Mouse (Mus musculus) midbrain, embryonic 12.5 days (tissue): ENCODE measurements around the gene Brd3. TPM values are rescaled to one million over a fixed set of nuclear protein-coding genes. Genes with fewer than 3 reads are reported as not detected.

Source experiments
- ATAC-seq: fragments of 200-750 bp; cut with Nextera tagmentation; 2 replicates; pipeline ENCODE4 v1.8.0; 2017; ENCODE audit warnings: low read depth, moderate TSS enrichment, moderate library complexity; ENCODE audit not compliant: low FRiP score
- H3K27ac ChIP-seq: fragments of 300-500 bp; sonication (generic); replicated peaks from 2 replicates; pipeline ENCODE4 v1.5.1; 2016; ENCODE audit warnings: mild to moderate bottlenecking
- H3K27me3 ChIP-seq: fragments of 300-500 bp; sonication (generic); 2 replicates; pipeline ENCODE4 v1.6.1; 2016; ENCODE audit warnings: mild to moderate bottlenecking
- H3K36me3 ChIP-seq: fragments of 300-500 bp; sonication (generic); 2 replicates; pipeline ENCODE4 v1.6.1; 2016
- H3K4me1 ChIP-seq: fragments of 300-500 bp; sonication (generic); 2 replicates; pipeline ENCODE4 v1.6.1; 2016
- H3K4me2 ChIP-seq: fragments of 300-500 bp; sonication (generic); replicated peaks from 2 replicates; pipeline ENCODE4 v1.6.1; 2016; ENCODE audit warnings: mild to moderate bottlenecking, moderate library complexity
- H3K4me3 ChIP-seq: fragments of 300-500 bp; sonication (generic); 2 replicates; pipeline ENCODE4 v1.5.1; 2016; ENCODE audit warnings: mild to moderate bottlenecking
- H3K9ac ChIP-seq: fragments of 300-500 bp; sonication (generic); replicated peaks from 2 replicates; pipeline ENCODE4 v1.6.1; 2016; ENCODE audit warnings: mild to moderate bottlenecking, moderate library complexity
- H3K9me3 ChIP-seq: fragments of 300-500 bp; sonication (generic); 2 replicates; pipeline ENCODE4 v1.6.1; 2016; ENCODE audit warnings: mild to moderate bottlenecking
- WGBS: fragments of 180-500 bp; shearing (Covaris S2); methylation state at CpG from one replicate; pipeline ENCODE4 v1.1.7; 2016; 5-methylcytosine and 5-hydroxymethylcytosine counted together
- polyA plus RNA-seq: library from polyadenylated mRNA; unstranded; fragments of >200 nt; fragmentation: Nextera tagmentation; extraction: Ambion mirVana; gene quantifications from 2 replicates; pipeline ENCODE4 v1.2.1, GENCODE M21; 2016

Brd3 gene
- polyA plus RNA-seq, 1 experiment from 2014 or later: 127 TPM

DNA sequence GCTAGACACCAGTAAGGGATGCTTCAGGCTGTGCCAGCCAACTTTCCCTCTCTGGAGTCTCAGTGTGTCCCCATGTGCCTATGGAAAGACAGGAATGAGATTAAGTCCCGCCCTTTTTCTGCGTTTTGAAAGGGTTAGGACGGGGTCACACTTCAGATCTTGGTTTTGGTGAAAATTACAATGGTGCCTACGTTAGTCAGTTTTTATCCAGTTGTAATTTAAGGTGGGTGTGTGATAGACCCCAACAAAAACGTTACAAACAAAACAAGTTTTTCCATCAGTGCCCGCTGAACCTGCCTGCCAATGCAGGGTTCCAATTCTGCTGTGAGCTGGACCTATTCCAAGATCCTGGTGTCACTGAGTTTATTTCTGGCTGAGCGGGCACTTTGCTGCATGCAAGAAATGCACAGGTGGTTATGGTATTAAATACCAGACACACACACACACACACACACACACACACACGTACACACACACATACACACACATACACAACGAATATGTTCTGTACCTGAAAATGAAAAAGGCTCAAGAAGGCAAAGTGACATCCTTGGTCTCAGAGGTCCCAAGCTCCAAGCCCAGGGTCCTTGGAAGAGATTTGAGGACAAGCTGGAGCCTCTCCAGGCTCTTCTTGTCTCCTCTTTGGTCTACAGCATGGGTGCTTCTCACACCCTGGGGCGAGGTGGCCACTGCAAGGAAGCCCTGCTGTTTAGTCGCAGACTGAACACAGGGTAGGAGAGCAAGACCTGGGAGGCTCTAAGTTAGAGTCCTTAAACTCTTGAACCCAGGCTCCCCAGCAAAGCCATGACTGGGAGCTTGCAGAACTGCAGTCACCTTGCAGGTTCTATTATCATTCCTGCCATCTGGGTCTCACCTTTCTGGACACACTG lies 30.9 kb downstream of the Brd3 start:
- ATAC-seq: no peak
- Histone ChIP-seq H3K4me2 (peak overlapping the region; percentile 77), H3K27ac (peak overlapping the region; percentile 88), H3K9me3 (no peaks in the 10 kb centered on the region), H3K27me3 (no peaks in the 10 kb centered on the region), H3K4me3 (peak overlapping the region; percentile 97), H3K9ac (peak overlapping the region; percentile 67), H3K36me3 (peaks cover 8% of the 10 kb centered on the region; the same call in 1 of the 2 replicates), H3K4me1 (peaks cover 39% of the 10 kb centered on the region)
- 35% methylated on average over 11 of the region's 11 CpGs for WGBS

DNA sequence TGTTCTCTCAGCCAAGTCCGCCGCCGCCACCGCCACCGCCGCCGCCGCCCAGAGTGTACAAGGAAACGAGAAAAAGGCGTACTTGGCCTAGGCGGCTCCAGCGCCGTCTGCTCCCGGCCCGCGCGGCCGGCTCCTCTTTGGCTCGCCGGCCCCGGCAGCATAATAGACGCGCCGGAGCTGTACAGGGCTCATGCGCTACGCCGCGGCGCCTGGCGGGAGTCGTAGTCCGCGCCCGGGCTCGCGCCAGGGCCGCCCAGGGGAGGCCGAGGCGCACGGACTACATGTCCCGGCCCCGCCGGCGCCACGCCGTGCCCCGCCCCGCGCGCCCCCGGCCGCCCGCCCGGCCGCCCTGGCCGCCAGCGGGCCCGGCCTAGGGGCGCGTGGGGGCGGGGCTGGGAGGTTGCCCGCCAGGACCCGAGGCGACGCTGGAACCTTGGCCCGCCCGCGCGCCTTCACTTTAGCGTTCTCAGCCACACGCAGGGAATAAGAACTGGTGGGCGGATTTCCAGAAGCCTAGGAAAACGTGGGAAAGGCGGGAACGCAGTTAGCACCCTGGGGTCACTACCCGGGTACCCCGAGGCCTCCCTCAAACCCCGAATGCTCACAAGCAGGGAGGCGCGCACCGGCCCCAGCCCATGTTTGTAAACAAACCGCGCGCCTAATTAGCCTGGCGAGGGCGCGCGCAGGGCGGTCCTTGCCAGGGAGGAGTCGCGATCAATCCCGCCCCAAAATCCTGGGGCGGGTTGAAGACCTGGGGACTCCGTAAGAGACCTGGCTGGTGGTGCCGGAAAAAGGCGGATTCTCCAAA lies 31.8 kb downstream of the Brd3 start:
- Histone ChIP-seq H3K27me3 (no peaks in the 10 kb centered on the region), H3K27ac (peak overlapping the region; percentile 98), H3K36me3 (peaks cover 14% of the 10 kb centered on the region), H3K4me2 (peak overlapping the region; percentile 97), H3K9ac (peak overlapping the region; percentile 99), H3K4me3 (peak overlapping the region; percentile 97), H3K4me1 (peaks cover 48% of the 10 kb centered on the region), H3K9me3 (no peaks in the 10 kb centered on the region)
- under 1% methylated on average over 70 of the region's 96 CpGs for whole genome bisulfite sequencing
- ATAC-seq: peak; percentile 100

DNA sequence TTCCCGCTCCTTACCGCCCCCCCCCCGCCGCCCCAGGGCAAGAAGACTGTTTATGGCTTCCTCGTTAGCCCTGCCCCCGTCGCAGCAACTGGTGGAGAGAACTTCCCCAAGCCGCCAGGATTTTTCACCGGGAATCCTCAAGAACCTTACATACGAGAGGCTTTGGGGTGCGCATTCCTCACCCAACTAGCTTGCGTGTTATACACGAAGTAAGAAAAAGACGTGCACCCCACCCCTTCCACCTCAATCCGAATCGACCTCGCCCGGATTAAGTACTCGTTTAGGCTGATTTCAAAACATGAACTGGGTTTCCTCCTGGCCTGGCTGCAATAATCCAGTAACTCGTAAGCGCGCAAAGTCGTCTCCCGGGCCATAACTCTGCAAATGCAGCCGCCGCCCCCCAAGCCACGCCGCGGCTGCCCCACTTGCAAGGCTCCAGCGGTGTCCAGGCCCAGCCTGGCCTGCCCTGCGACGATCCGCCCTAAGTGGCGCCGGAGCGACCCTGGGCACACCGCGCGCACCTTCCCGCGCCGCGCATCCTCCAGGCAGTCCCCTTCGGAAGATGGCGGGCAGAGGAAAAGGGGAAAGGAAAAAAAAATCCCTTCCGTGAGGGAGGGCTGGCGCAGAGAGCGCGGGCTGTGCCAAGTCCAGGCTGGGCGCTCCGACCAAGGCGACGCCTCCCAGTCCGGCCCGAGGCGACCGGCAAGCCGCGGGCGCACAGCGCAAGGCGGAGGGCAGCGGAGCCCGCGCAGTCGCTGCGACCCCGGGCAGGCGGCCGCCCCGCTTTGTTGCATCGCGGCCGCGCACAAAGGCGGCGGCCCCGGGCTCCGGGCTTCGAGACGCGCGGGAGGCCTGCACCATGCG lies 32.6 kb downstream of the Brd3 start:
- Histone ChIP-seq H3K4me2 (peak overlapping the region; percentile 97), H3K9ac (peak overlapping the region; percentile 99), H3K27ac (peak overlapping the region; percentile 98), H3K4me3 (peak overlapping the region; percentile 97), H3K4me1 (peaks cover 56% of the 10 kb centered on the region), H3K36me3 (peaks cover 14% of the 10 kb centered on the region), H3K9me3 (no peaks in the 10 kb centered on the region), H3K27me3 (no peaks in the 10 kb centered on the region)
- ATAC-seq: peak; percentile 44
- WGBS: under 1% methylated on average over 81 of the region's 84 CpGs

DNA sequence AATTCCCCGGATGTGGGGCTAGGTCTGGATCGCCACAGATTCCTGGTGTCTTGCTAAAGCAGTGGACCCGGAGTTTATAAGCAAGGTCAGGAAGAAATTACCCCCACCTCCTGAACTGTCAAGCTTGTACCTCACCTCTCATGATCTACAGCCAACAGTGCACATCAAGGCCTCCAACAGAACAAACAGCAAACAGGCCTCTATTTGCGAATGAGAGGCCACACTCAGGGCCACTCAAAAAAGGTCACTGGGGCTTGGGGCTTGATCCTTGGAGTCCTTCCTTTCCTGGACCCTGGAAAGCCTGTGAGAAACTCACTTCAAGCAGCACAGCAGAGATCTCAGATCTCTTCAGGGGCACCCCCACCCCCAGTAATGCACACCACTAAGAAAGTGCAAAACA lies 33.6 kb downstream of the Brd3 start:
- Histone ChIP-seq H3K4me1 (peaks cover 66% of the 10 kb centered on the region), H3K36me3 (peaks cover 19% of the 10 kb centered on the region), H3K4me3 (peak overlapping the region; percentile 97), H3K4me2 (peak overlapping the region; percentile 97), H3K9me3 (no peaks in the 10 kb centered on the region), H3K9ac (peak overlapping the region; percentile 99), H3K27ac (no peak overlapping the region), H3K27me3 (no peaks in the 10 kb centered on the region)
- 38% methylated on average over 4 of the region's 4 CpGs for WGBS
- ATAC-seq: no peak

DNA sequence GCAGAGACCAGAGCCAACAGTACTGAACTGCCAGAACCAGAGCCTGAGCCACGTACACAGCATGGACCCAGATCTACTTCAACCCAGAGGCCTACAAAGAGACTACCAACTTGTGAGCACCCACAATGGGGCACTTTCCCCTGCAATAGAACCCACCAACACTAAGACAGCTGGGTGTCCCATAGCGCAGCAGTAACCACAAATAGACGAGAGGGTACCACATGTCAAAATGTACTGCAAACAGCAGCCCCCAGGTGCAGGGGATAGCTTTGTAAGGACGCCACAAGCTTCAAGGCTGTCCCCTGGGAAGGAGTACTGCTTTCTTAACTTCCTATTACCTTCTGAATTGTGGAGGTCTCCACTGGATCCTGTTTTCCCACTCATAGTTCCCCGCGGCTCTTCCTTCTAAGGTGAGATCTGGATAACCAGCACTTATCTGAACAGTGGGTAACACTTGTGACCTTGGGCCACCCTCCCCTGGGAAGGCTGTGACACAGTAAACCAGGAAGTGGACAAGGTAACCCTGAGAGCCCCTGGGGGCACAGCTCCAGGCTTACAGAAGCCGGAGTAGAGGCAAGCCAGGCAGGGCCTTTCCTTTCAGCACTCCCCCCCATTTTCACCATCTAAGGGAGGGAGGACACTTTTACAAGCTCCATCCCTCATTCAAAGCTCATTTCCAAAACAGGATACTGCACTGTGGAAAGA lies 34.2 kb downstream of the Brd3 start:
- H3K9me3 ChIP-seq: no peaks in the 10 kb centered on the region
- peaks cover 66% of the 10 kb centered on the region for H3K4me1 ChIP-seq
- ATAC-seq: no peak
- H3K27ac ChIP-seq: no peak overlapping the region
- 76% methylated on average over 7 of the region's 7 CpGs for WGBS
- H3K4me3 ChIP-seq: peak overlapping the region; percentile 97
- H3K9ac ChIP-seq: peak overlapping the region; percentile 99
- no peaks in the 10 kb centered on the region for H3K27me3 ChIP-seq
- H3K36me3 ChIP-seq: peaks cover 19% of the 10 kb centered on the region
- peak overlapping the region; percentile 97 for H3K4me2 ChIP-seq

DNA sequence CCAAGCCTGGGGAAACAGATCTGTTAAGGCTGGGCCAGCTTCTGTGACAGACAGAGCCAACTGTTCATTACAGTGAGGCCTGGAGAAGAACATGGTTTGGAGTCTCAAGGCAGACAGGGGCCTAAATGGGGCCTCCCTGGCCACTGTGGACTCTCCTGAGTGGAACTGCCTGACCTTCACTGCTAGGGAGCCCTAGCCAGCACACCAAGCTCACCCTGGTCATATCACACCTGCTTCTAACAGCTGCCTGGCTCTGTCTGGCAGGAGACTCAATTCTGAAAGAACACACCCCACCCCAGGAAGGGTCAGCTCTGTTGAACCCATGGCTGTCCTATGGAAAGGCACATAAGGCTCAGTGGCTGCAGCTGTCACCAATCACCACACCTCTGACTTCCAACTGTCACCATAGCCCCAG lies 36.3 kb downstream of the Brd3 start:
- no peak for ATAC-seq
- H3K36me3 ChIP-seq: peaks cover 31% of the 10 kb centered on the region
- no peaks in the 10 kb centered on the region for H3K27me3 ChIP-seq
- no peaks in the 10 kb centered on the region for H3K9me3 ChIP-seq
- no peak overlapping the region for H3K27ac ChIP-seq
- H3K4me2 ChIP-seq: no peak overlapping the region
- H3K9ac ChIP-seq: no peak overlapping the region
- H3K4me3 ChIP-seq: no peak overlapping the region
- H3K4me1 ChIP-seq: peaks cover 57% of the 10 kb centered on the region

DNA sequence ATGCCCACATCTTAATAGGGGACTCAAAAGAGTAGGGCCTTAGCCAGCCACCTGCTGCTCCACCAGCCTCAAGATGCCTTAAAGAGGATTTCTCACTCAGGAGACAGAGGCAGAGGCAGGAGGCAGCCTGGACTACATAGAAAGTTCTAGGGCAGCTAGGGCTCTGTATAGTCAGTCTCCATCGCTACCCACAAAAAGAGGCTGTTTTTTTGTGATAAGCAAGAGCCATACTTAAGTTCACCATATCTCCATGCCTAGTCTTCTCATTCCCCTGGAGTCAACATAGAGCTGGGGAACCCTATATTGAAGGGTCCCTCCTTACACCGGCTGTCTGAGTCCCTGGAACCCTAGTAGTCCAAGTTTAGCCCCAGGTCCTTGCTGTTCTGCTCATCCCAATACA lies 36.9 kb downstream of the Brd3 start:
- no peak overlapping the region for H3K4me2 ChIP-seq
- H3K27me3 ChIP-seq: no peaks in the 10 kb centered on the region
- H3K27ac ChIP-seq: no peak overlapping the region
- no peaks in the 10 kb centered on the region for H3K9me3 ChIP-seq
- WGBS: 92% methylated on average over 2 of the region's 2 CpGs
- no peak overlapping the region for H3K9ac ChIP-seq
- H3K4me1 ChIP-seq: peaks cover 57% of the 10 kb centered on the region
- no peak for ATAC-seq
- no peak overlapping the region for H3K4me3 ChIP-seq
- H3K36me3 ChIP-seq: peaks cover 38% of the 10 kb centered on the region

DNA sequence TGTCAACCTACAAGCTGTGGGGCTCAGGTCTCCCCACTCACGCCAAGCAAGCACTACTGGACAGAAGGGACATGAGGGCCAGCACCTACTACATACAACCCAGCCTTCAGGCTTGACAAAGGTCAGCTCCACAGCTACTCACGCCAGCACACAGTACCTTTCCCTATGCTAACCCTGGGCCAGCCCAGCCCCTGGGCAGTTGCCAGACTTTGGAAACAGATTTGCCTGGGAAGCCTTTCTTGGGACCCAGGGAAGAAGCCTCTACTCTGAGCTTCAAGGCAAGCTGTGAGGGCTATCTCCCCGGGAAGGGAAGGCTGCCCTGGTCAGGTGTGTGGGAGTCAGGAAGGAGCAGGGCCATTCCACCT lies 37.5 kb downstream of the Brd3 start:
- Histone ChIP-seq H3K4me1 (peaks cover 57% of the 10 kb centered on the region), H3K9me3 (no peaks in the 10 kb centered on the region), H3K4me2 (no peak overlapping the region), H3K9ac (no peak overlapping the region), H3K4me3 (no peak overlapping the region), H3K27me3 (no peaks in the 10 kb centered on the region), H3K36me3 (peaks cover 40% of the 10 kb centered on the region), H3K27ac (no peak overlapping the region)
- 80% methylated on average over 3 of the region's 3 CpGs for WGBS
- no peak for ATAC-seq

DNA sequence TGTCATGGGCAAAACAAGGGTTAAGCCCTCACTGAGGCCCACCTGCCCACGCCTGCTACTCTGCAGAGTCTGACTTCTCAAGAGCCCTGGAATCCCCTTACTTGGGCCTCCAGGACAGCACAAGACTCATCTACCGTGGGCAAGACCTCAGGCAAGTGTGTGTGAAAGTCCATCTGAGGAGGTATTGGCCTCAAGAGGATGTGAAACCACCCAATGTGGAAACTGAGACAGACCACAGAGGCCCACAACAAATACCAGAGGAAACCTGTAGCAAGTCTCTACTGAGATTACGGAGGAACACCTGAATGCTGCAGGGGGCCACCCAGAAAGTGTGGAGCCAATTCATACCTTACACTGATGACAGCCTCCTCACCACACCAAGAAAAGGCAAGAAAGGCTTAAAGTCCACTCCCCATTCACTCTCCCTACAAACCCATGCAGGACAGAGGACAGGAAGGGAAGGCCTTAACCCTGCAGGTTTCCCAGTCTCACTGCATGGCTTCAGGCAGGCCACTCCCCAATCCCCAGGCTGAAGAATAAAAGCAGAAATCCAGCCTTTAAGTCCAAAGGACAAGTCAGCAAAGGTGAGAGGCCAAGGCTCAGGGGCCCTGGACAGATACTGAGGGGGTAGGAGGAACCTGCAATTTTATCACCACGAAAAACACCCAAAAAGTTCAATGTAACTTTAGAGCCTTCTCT lies 38.0 kb downstream of the Brd3 start:
- peaks cover 56% of the 10 kb centered on the region for H3K4me1 ChIP-seq
- H3K4me2 ChIP-seq: no peak overlapping the region
- H3K9ac ChIP-seq: no peak overlapping the region
- H3K4me3 ChIP-seq: no peak overlapping the region
- no peaks in the 10 kb centered on the region for H3K27me3 ChIP-seq
- no peak for ATAC-seq
- no peak overlapping the region for H3K27ac ChIP-seq
- whole genome bisulfite sequencing: 88% methylated on average over 4 of the region's 4 CpGs
- H3K36me3 ChIP-seq: peaks cover 43% of the 10 kb centered on the region
- no peaks in the 10 kb centered on the region for H3K9me3 ChIP-seq

DNA sequence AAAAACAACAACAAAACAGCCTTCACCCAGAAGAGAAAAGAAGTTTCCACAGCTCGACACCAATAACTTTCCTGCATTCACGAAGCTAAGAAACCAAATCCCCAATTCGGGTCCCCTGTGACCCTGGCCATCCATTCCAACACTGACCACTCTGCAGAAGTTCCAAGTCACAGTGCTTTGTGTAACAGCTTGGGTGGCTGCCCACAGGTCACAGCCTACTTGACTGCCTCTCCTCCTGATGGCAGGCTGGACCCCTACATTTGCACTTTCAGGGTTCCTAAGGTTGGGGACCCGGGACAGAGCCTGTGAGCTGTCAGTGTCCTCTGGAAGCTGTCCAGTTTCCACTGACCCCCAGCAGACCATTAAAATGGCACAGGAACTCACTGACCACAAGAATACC lies 44.6 kb downstream of the Brd3 start:
- Histone ChIP-seq H3K9ac (no peak overlapping the region), H3K36me3 (peaks cover 87% of the 10 kb centered on the region), H3K4me2 (no peak overlapping the region), H3K27ac (no peak overlapping the region), H3K4me1 (no peaks in the 10 kb centered on the region), H3K27me3 (no peaks in the 10 kb centered on the region), H3K9me3 (no peaks in the 10 kb centered on the region), H3K4me3 (no peak overlapping the region)
- WGBS: 94% methylated on average over 4 of the region's 4 CpGs
- ATAC-seq: no peak
